Mouse (Mus musculus): Measurements from ENCODE around the gene Zc3hc1.
"Not testable (repeated sequence)": the region's sequence is repeated elsewhere in the genome, so short reads cannot be mapped to it uniquely, and the experiment has no call there.

Zc3hc1 gene

DNA sequence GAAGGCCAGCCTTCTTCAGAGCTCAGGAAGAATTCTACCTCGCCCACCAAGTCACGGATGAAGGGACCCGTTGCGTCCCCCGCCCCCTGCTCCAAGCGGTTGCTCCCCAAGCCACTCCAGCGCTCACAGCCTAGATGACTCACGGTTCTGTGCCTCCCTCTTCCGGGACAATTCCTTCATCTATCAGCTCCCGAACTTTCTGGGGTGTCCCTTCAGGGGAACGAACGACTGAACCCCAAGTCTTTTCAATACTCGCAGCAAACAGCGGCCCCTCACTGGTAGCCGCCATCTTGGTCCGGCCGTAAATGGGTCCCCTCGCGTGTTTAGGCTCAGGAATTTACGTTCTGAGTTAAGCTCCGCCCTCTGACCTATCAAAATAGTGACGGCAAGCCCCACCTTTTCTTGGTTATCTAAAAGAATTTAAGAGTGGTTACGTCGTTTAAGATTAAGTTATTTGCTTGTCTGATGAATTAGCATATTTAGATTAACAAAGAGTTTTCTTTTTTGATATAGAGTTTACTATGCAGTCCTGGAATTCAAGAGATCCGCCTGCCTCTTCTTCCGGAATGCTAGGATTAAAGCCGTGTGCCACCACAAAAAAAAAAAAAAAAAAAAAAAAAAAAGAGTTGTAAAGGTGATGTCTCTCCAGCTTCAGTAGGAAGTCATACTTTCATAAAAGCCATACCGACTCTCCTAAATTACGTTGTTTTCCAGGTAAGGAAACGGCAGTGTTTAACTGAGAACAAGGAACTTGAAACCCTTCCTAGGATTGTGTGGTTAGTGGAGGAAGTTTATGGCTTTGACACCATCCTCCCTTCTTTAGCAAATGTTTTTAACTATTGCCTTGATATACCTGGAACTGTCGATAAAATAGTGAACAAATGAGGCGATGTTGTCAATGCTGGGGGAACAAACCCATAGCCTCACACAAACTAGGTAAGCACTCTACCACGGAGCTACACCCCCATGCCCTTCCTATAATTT lies at the start of gene Zc3hc1:
Zc3hc1 (minus strand) TSS at position 315 of the 984 bp plus-strand sequence.
- peak; percentile 84 for DNase-seq

- DNase-seq: no peak
Measured at GRCm38 (mm10) chr6:30439576-30439975, 48.7 kb upstream of the Zc3hc1 start.

DNA sequence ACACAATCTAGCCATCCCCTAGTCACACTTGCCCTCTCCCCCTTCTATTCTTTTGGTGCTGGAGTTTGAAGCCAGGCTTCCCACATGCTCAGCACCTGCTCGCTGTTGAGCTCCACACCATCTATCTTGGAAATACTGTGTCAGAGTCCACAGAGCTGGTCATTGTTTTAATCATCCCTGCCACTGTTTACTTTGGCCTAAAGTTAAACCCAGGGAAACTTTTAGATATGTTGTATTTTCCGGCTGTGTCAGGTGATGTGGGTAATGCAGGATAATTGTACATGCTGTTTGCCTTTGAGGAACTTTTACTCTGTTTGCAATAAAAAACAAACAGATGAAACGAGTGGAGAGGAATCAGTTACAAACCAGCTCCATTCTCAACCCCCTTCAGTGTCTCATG lies 46.2 kb upstream of the Zc3hc1 start:
- no peak for DNase-seq

GRCm38 (mm10) chr6:30436476-30436875 lies 45.6 kb upstream of the Zc3hc1 start:
- DNase-seq: no peak

DNA sequence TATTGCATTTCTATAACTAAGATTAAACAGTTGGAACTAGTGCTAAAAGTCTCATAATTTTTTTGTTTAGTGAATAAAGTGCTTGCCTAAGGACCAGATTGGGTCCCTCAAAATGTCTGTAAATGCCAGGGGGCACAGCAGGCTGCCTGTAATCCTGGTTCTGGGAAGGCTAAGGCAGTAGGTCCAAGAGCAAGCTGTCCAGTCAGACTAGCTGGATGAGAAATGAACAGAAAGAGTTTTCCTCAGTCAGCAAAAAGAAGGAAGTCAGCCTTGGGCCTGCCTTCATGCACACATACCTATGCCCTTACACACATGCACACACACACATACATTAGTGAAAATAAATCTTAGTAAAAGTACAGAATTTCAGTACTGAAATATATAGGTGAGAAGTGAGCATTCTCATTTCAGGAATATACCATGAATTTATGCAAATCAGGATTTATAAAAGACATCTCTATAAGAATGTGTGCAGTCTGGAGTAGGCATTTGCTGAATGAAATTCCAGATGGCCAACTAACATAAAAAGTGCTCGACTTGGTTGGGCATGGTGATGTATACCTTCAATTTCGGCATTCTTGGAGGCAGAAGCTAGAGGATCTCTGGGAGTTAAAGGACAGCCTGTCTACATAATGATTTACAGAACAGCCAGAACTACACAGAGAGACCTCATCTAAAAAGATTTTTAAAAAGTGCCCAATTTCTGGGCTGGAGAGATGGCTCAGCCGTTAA lies 41.8 kb upstream of the Zc3hc1 start:
- DNase-seq: no peak

- no peak for DNase-seq
Measured at GRCm38 (mm10) chr6:30416801-30417200, 26.0 kb upstream of the Zc3hc1 start.

DNA sequence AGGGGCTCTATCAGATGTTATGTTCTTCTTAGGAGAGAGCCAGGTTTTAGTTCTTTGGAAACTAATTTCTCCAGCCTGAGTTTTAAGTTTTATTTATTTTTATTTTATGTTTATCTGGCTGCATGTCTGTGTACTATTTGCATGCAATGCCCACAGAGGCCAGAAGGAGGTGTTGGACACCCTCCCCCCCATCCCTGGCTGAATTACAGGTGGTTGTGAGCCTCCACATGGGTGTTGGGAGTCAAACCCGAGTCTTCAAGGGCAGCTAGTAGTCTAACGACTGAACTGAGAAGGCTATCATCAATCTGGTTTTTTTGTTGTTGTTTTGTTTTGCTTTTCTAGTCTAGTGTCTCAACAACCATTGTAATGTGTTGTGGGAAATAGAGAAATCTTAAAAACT lies 25.3 kb upstream of the Zc3hc1 start:
- DNase-seq: no peak

DNA sequence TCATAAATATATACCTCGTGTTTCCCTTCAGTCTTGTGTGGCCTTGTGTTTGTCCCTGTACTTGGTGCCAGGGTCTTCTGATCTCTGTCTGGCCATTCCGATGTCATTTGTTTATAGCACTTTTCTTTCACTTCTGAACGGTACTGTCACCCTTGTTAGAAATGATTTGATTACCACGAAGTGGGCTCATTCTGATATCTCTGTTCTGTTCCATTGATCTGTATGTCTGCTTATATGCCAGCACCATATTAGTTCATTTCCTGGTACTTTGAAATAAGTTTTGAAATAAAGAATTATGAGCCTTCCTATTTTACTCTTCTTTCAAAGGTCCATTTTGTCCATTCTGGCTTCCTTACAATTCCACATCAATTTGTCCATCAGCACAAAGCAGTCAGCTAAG lies 20.5 kb upstream of the Zc3hc1 start:
- DNase-seq: no peak

GRCm38 (mm10) chr6:30409399-30410093 lies 18.7 kb upstream of the Zc3hc1 start:
- no peak for DNase-seq

GRCm38 (mm10) chr6:30408276-30408675 lies 17.4 kb upstream of the Zc3hc1 start:
- no peak for DNase-seq

- no peak for DNase-seq
Measured at GRCm38 (mm10) chr6:30404671-30405070, 13.8 kb upstream of the Zc3hc1 start.

- DNase-seq: peak; percentile 53
Measured at GRCm38 (mm10) chr6:30403465-30403864, 12.6 kb upstream of the Zc3hc1 start.

DNA sequence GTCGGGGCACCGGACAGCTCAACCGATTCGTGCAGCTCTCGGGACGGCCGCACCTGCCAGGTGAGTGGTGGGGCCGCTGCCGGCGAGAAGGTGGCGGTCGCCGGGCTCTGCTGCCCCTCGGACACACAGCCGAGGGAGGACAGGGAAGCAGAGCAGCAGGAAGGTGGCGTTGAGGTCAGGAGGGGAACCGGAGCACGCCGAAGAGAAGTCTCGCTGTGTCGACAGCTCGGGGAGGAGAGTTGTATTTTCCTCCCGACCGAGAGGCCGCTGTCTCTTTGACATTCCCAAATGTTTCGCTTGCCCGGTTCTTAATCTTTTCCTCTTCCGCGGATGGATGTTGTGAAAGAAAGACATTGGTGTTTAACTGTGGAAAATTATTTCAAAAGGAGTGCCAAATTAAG lies 11.3 kb upstream of the Zc3hc1 start:
- DNase-seq: no peak

DNA sequence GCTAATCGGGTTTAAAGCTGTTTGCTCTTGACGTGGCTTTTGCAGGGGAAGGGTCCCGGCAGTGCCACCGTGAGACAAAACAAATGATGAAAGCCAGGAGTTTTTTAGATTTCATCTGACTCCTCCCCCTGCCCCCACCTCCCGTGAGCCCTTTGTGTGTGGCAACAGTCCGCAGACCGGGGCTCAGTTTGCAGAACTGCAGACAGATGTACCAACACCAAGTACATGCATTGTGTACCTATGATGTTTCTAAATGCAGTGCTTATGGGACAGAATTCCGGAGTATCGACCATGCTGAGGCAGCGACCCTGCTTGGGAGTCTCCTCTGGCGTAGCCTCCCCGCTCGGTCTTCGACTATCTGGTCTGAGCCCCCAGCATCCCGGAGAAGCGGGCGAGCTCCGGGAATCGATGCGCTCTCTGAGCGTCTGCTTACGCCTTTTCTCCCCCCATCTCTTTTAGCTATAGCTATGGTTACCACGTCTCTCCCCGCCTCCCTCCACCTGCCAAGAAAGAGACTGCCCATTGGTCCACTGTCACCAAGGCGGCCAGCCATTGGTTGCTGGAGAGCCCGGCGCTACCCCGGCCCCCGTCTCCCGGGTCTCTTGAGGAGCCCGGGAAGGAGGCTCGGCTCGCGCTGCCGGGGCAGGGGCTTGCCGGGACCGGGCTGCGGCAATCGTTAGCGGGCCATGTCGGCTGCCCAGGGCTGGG lies 10.6 kb upstream of the Zc3hc1 start, which contains the start of gene Klhdc10:
Klhdc10 (plus strand) TSS at position 561 of the 708 bp plus-strand sequence.
- peak; percentile 98 for DNase-seq

GRCm38 (mm10) chr6:30400716-30401115 lies 9.9 kb upstream of the Zc3hc1 start:
- no peak for DNase-seq

- no peak for DNase-seq
Measured at GRCm38 (mm10) chr6:30400146-30400545, 9.3 kb upstream of the Zc3hc1 start.

- no peak for DNase-seq
Measured at GRCm38 (mm10) chr6:30391996-30392395, 1.2 kb upstream of the Zc3hc1 start.

GRCm38 (mm10) chr6:30390271-30390670 lies 557 bp downstream of the Zc3hc1 start:
- DNase-seq: not testable (repeated sequence)

GRCm38 (mm10) chr6:30381116-30381515 lies 9.7 kb downstream of the Zc3hc1 start:
- peak; percentile 71 for DNase-seq

GRCm38 (mm10) chr6:30375791-30376190 lies 15.0 kb downstream of the Zc3hc1 start:
- no peak for DNase-seq

DNA sequence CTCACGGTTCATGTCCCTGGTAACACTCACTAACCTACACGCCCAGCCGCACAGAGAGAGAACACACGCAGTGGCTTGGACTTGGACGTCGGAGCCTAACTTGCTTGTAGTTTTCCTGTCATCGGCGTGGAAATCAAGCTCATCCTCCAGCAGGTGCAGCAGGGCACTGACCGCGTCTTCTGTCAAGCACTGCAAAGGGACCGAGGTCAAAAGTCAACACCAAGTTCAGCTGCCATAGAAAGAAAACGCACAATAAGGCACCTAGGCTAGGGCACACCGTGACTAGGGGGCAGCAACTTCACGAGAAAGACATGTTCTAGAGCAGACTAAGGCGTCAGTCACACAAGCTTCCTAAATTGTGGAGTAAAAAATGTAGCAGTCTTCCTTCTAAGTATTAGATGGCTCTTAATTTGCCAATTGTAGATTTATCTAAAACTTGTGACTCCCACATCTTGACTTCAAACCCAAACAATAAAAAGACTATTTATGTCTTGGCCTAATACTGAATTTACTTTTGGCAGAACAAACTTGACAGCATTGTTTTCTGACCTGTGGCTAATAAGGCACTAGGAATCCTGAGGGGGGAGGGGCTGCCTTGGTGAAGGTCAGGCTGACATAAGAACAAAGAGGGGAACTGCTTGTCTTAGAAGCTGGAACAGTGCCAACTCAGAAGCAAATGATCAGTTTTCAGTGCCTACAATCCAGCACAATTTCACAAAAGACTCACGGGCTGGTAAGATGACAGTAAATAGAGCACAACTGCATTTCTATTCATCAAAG lies 15.9 kb downstream of the Zc3hc1 start:
- no peak for DNase-seq

Data from thymus, postnatal 4 days (tissue).